Mouse (Mus musculus) heart, embryonic 14.5 days (tissue): ENCODE data around the gene Olfr152. TPM values are rescaled to one million over a fixed set of nuclear protein-coding genes. Genes with fewer than 3 reads are reported as not detected.

ENCODE experiments used
- ATAC-seq: fragments of 200-750 bp; cut with Nextera tagmentation; 2 replicates; pipeline ENCODE4 v1.8.0; 2017; ENCODE audit warnings: low read depth, moderate TSS enrichment; ENCODE audit not compliant: insufficient number of reproducible peaks, insufficient read depth, low FRiP score
- H3K27ac ChIP-seq, 2 experiments: fragments of 200-500 bp in 1 of 2; fragments of 300-500 bp in 1 of 2; sonication (generic) in 1 of 2; replicated peaks in 1 of 2; 2 replicates each; pipeline ENCODE4 v1.5.1; 2012 to 2014; ENCODE audit warnings: low read depth in 2 of 2, low read length in 2 of 2, control low read depth in 1 of 2, mild to moderate bottlenecking in 1 of 2, mixed read lengths in 1 of 2; ENCODE audit not compliant: control insufficient read depth in 1 of 2, insufficient read depth in 1 of 2
- H3K27me3 ChIP-seq: fragments of 300-500 bp; sonication (generic); 2 replicates; pipeline ENCODE4 v1.6.1; 2014; ENCODE audit warnings: mild to moderate bottlenecking, low read length, control low read depth; ENCODE audit not compliant: control insufficient read depth, insufficient read depth
- H3K36me3 ChIP-seq: fragments of 300-500 bp; sonication (generic); 2 replicates; pipeline ENCODE4 v1.6.1; 2014; ENCODE audit warnings: mild to moderate bottlenecking, control low read depth, low read length, mixed read lengths; ENCODE audit not compliant: control insufficient read depth, insufficient read depth
- H3K4me1 ChIP-seq, 2 experiments: fragments of 200-500 bp in 1 of 2; fragments of 300-500 bp in 1 of 2; sonication (generic) in 1 of 2; 2 replicates each; pipeline ENCODE4 v1.6.1; 2012 to 2014; ENCODE audit warnings: low read length in 2 of 2, control low read depth in 1 of 2, mixed read lengths in 1 of 2; ENCODE audit not compliant: control insufficient read depth in 2 of 2, insufficient read depth in 2 of 2
- H3K4me2 ChIP-seq: fragments of 300-500 bp; sonication (generic); 2 replicates; pipeline ENCODE4 v1.6.1; 2014; ENCODE audit warnings: mild to moderate bottlenecking, low read length
- H3K4me3 ChIP-seq, 2 experiments: fragments of 200-500 bp in 1 of 2; fragments of 300-500 bp in 1 of 2; sonication (generic) in 1 of 2; 2 replicates each; pipeline ENCODE4 v1.5.1; 2012 to 2014; ENCODE audit warnings: low read length in 2 of 2, mild to moderate bottlenecking in 2 of 2, control low read depth in 1 of 2, low read depth in 1 of 2, moderate library complexity in 1 of 2; ENCODE audit not compliant: control insufficient read depth in 1 of 2, insufficient read depth in 1 of 2
- H3K9ac ChIP-seq: fragments of 300-500 bp; sonication (generic); 2 replicates; pipeline ENCODE4 v1.6.1; 2014; ENCODE audit warnings: mild to moderate bottlenecking, low read length
- H3K9me3 ChIP-seq: fragments of 300-500 bp; sonication (generic); 2 replicates; pipeline ENCODE4 v1.6.1; 2016; ENCODE audit warnings: low read length, control low read depth; ENCODE audit not compliant: control insufficient read depth
- WGBS: fragments of 180-500 bp; shearing (Covaris S2); extraction: QIAGEN DNeasy Blood & Tissue Kit; methylation state at CpG from one replicate; pipeline ENCODE4 v1.1.7; 2014; 5-methylcytosine and 5-hydroxymethylcytosine counted together
- polyA plus RNA-seq: library from polyadenylated mRNA; unstranded; fragments of >200 nt; fragmentation: Nextera tagmentation; extraction: Ambion mirVana; gene quantifications from 2 replicates; pipeline ENCODE4 v1.2.1, GENCODE M21; 2014

Gene Olfr152
- not detected in 2 replicates for polyA plus RNA-seq

DNA sequence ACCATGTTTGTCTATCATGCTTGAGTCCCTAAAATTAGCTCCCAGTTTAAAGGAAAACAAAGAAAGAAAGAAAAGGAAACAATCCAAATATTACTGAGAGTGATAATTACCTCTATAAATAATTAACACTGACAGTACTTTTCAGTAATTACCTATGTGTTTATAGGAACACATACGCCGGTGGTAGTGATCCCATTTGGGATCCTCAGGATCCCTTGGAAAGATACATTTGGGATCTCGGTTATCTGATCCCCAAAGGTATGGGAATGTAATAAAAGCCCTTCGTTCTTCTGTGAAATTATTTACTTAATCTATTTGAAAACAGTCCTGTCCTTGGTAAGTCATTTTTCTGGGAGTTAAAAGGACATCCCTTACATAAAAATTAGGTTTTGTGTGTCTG is at the start of gene Olfr152:
Gene Olfr152 (plus strand): TSS at position 301 of the 400 bp plus-strand sequence.
- Histone ChIP-seq H3K27me3 (no peaks in the 10 kb centered on the region), H3K4me3 (no peak within 1 kb of the TSS), H3K9me3 (no peaks in the 10 kb centered on the region), H3K36me3 (no peaks in the 10 kb centered on the region), H3K4me1 (no peaks in the 10 kb centered on the region), H3K9ac (no peak within 1 kb of the TSS), H3K27ac (no peak within 1 kb of the TSS), H3K4me2 (no peak within 1 kb of the TSS)
- no peak for ATAC-seq
- WGBS = 82% methylated on average over 4 of the region's 4 CpGs

DNA sequence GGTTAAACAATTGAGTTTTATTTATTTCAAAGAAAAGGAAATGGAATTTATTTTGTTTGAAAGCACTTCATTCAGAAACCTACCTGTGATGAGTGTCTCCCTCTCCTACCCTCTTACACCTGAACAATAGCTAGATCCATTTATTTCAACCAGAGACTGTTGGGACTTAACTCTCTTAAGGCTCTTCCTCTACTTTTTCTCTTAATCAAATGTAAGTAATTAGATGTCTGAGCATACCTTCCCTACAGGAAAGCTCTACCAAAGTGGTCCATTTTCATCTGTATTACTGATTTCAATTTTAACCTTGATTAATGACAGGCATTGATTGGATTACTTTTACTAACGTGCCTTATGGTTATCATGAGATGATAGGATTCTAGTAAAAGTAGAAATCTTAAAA is 39.4 kb upstream of the Olfr152 start, which contains the start of gene Olfr1138:
Gene Olfr1138 (minus strand): TSS at position 101 of the 400 bp plus-strand sequence.
- no peak for ATAC-seq

DNA sequence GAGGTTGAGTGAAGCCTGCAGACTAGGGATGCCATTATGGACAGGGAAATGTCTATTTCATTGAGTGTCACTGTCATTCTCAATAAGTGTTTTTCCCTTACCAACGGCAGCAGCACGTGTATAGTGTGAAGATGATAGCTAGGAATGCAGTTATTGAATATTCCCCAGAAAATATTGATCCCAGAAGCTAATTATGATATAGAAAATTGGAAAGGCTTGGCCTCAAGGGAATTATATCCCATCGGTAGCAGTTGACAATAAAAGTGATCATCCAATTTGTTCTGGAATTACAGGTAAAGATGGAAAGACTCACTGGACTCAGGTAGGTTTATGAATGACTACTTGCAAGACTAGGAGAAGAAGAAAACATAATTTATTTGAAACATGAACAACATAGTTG is 35.8 kb upstream of the Olfr152 start, which contains the start of gene Olfr1140:
Gene Olfr1140 (plus strand): TSS at position 301 of the 400 bp plus-strand sequence.
- H3K4me3 ChIP-seq = no peak within 1 kb of the TSS
- H3K9me3 ChIP-seq = no peaks in the 10 kb centered on the region
- H3K4me1 ChIP-seq = no peaks in the 10 kb centered on the region
- ATAC-seq = no peak
- H3K27me3 ChIP-seq = no peaks in the 10 kb centered on the region
- 80% methylated on average over 3 of the region's 3 CpGs for WGBS
- H3K36me3 ChIP-seq = no peaks in the 10 kb centered on the region
- no peak within 1 kb of the TSS for H3K27ac ChIP-seq
- no peak within 1 kb of the TSS for H3K9ac ChIP-seq
- H3K4me2 ChIP-seq = no peak within 1 kb of the TSS

More for the DNA sequence above, 39.4 kb upstream of the Olfr152 start, which contains the start of gene Olfr1138:
- H3K4me2 ChIP-seq = no peak within 1 kb of the TSS
- H3K36me3 ChIP-seq = no peaks in the 10 kb centered on the region
- no peak within 1 kb of the TSS for H3K4me3 ChIP-seq
- WGBS = 66% methylated on average over 1 of the region's 1 CpGs
- H3K27ac ChIP-seq = no peak within 1 kb of the TSS
- no peaks in the 10 kb centered on the region for H3K4me1 ChIP-seq
- H3K27me3 ChIP-seq = no peaks in the 10 kb centered on the region
- H3K9me3 ChIP-seq = no peaks in the 10 kb centered on the region
- H3K9ac ChIP-seq = no peak within 1 kb of the TSS

DNA sequence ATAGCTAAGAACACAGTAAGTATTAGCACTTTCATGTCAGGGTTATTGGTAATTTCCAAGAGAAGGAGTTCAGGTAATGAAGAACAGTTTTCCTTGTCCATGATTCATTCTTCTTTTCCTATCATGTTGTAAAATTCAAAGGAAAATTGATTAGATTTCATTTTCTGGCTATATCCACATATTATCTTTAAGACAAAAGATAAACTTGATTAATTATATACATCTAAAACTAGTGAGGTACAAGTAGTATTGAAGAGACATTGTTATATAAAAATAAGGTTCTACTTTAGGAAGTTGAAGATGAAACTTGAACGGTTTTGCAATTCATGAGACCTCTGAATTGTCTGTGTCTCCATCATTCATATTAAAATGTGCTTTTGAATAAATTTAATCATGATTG is 25.4 kb upstream of the Olfr152 start, which contains the start of gene Olfr1141:
Gene Olfr1141 (minus strand): TSS at position 101 of the 400 bp plus-strand sequence.
- Histone ChIP-seq H3K4me3 (no peak within 1 kb of the TSS), H3K36me3 (no peaks in the 10 kb centered on the region), H3K9me3 (no peaks in the 10 kb centered on the region), H3K27ac (no peak within 1 kb of the TSS), H3K9ac (no peak within 1 kb of the TSS), H3K4me1 (no peaks in the 10 kb centered on the region), H3K27me3 (no peaks in the 10 kb centered on the region), H3K4me2 (no peak within 1 kb of the TSS)
- no peak for ATAC-seq
- 75% methylated on average over 1 of the region's 1 CpGs for WGBS

DNA sequence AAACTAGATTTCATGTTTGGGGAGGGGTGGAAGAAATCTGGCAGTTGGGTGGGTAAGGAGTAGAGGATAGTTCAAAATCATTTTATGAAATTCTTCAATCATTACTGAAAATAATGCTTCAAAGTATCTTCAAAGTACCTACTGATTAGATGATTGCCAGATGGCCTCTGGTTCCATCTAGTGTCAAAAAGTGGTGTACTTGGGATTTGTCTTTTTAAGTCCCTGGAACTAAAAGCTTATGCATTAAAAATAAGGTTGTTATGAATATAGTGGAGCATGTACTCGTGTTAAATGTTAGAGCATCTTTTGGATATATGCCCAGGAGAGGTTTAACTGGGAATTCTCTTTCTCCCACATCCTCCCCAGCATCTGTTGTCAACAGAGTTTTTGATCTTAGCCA is 3.1 kb upstream of the Olfr152 start:
- no peak for ATAC-seq
- Histone ChIP-seq H3K27ac (no peak overlapping the region), H3K4me3 (no peak overlapping the region), H3K9ac (no peak overlapping the region), H3K27me3 (no peaks in the 10 kb centered on the region), H3K4me1 (no peaks in the 10 kb centered on the region), H3K36me3 (no peaks in the 10 kb centered on the region), H3K4me2 (no peak overlapping the region), H3K9me3 (no peaks in the 10 kb centered on the region)
- 38% methylated on average over 1 of the region's 1 CpGs for WGBS

DNA sequence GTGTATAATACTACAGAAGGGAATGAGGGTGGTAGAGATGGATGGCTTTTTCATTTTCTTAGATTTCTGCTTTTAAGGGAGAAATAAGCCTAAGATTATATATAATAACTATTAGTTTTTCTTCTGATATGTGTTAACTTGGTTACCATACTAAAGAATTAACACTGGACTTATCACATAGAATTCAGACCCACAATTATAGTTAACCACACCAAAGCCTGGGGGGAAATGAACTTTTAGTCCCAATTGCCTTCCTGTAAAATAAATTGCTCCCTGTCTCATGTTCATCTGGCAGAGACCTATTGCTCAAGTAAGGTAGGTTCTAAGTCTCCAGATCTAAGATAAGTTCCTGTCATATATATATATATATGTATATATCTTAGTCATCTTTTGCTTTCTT is 21.0 kb downstream of the Olfr152 start, which contains the start of gene Olfr1143:
Gene Olfr1143 (plus strand): TSS at position 301 of the 400 bp plus-strand sequence.
- H3K9ac ChIP-seq = no peak within 1 kb of the TSS
- no peak within 1 kb of the TSS for H3K4me2 ChIP-seq
- no peak for ATAC-seq
- H3K4me3 ChIP-seq = no peak within 1 kb of the TSS
- H3K27ac ChIP-seq = no peak within 1 kb of the TSS
- no peaks in the 10 kb centered on the region for H3K36me3 ChIP-seq
- H3K9me3 ChIP-seq = no peaks in the 10 kb centered on the region
- no peaks in the 10 kb centered on the region for H3K4me1 ChIP-seq
- no peaks in the 10 kb centered on the region for H3K27me3 ChIP-seq

DNA sequence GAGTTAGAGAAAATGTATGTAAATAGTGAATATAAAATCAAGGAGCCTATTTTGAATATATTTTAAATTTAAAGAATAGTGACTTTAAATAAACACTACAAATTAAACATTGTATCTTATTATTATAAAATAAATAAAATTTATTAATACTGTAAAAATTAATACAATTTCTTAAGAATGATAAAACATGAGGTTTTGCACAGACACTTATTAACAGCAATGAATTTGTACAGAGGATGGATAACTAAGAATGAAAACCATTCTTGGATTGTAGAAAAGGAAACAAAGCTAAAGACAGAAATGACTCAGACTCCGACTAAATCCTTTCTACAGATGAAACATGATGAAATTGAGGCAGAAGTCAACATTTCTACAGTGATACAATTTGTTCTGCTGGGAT is 30.2 kb downstream of the Olfr152 start, which contains the start of gene Olfr1145:
Gene Olfr1145 (plus strand): TSS at position 301 of the 400 bp plus-strand sequence.
- H3K4me3 ChIP-seq = no peak within 1 kb of the TSS
- no peaks in the 10 kb centered on the region for H3K9me3 ChIP-seq
- no peak for ATAC-seq
- H3K9ac ChIP-seq = no peak within 1 kb of the TSS
- H3K27ac ChIP-seq = no peak within 1 kb of the TSS
- no peaks in the 10 kb centered on the region for H3K4me1 ChIP-seq
- no peak within 1 kb of the TSS for H3K4me2 ChIP-seq
- no peaks in the 10 kb centered on the region for H3K36me3 ChIP-seq
- 62% methylated on average over 1 of the region's 1 CpGs for WGBS
- H3K27me3 ChIP-seq = no peaks in the 10 kb centered on the region

DNA sequence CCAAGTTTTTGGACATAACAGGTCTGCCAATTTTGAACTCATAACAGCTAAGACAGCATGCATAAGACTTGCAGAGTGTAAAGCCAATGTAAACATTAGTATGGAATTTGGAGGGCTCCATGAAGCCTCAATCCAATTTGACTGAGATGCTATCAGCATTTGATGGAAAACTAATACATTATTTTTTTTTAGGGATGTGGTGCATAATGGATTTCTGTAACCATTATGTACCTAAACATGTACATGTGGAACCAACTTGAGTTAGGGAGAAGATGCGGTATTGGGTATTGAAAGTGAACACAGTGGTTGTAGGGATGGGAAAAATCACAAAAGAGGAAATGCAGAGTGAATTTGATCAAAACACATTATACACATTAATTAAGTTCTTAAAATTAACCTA is 51.0 kb downstream of the Olfr152 start, which contains the start of gene Olfr1148:
Gene Olfr1148 (plus strand): TSS at position 301 of the 400 bp plus-strand sequence.
- Histone ChIP-seq H3K9ac (no peak within 1 kb of the TSS), H3K4me3 (no peak within 1 kb of the TSS), H3K27me3 (no peaks in the 10 kb centered on the region), H3K36me3 (no peaks in the 10 kb centered on the region), H3K4me1 (no peaks in the 10 kb centered on the region), H3K27ac (no peak within 1 kb of the TSS), H3K4me2 (no peak within 1 kb of the TSS), H3K9me3 (no peaks in the 10 kb centered on the region)
- no peak for ATAC-seq
- 89% methylated on average over 1 of the region's 1 CpGs for WGBS
